Mouse (Mus musculus): ENCODE results near the gene Pik3ap1. TPM values are rescaled to one million over a fixed set of nuclear protein-coding genes. Genes with fewer than 3 reads are reported as not detected.

The Pik3ap1 gene
- polyA plus RNA-seq, 1 experiment, result 0.91 TPM

GRCm38 (mm10) chr19:41270151-41270727, 114.7 kb downstream of the Pik3ap1 start:
- TF ChIP-seq CTCF (IDR thresholded peaks at IDR 0.05; ENCODE audit: borderline replicate concordance, insufficient read depth, low read length) (no peak), POLR2A (IDR thresholded peaks at IDR 0.05; ENCODE audit: low read depth, low read length) (no peak)
- peaks cover 8% of the 10 kb centered on the region; the same call in 1 of the 2 replicates for H3K4me1 ChIP-seq (ENCODE audit: control insufficient read depth, insufficient read depth, low read length)
- peak overlapping the region; percentile 43 for H3K27ac ChIP-seq (ENCODE audit: insufficient read depth, low read length)
- H3K4me3 ChIP-seq (ENCODE audit: insufficient read depth, low read length), result no peak overlapping the region

DNA sequence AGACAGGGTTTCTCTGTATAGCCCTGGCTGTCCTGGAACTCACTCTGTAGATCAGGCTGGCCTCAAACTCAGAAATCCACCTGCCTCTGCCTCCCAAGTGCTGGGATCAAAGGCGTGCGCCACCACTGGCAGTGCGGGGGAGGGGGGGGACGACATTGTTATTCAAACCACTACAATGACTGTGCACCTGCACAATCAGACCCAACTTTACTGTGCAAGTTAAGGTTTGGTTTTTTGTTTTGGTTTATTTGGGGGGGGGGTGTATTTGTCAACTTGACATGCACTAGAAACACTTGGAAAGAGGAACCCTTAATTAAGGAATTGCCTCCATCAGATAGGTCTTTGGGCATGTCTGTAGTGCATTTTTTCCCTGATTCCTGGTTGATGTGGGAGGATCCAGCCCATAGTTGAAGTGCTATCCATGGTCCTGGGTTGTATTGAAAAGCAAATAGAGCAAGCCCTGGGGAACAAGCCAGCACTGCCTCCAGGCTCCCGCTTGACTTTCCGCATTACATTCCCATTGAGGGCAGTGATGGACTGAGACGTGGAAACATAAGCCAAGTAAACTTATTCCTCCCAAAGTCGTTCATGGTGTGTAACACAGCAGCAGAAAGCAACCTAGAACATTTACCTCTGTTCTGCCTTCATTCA, 118.5 kb downstream of the Pik3ap1 start:
- Histone ChIP-seq H3K4me1 (ENCODE audit: control insufficient read depth, insufficient read depth, low read length) (peaks cover 12% of the 10 kb centered on the region), H3K4me3 (ENCODE audit: insufficient read depth, low read length) (no peak overlapping the region), H3K27ac (ENCODE audit: insufficient read depth, low read length) (no peak overlapping the region)
- TF ChIP-seq POLR2A (IDR thresholded peaks at IDR 0.05; ENCODE audit: low read depth, low read length), result no peak
- TF ChIP-seq CTCF (IDR thresholded peaks at IDR 0.05; ENCODE audit: borderline replicate concordance, insufficient read depth, low read length), result no peak

- peak overlapping the region; percentile 59 for H3K4me3 ChIP-seq (ENCODE audit: insufficient read depth, low read length)
- TF ChIP-seq CTCF (IDR thresholded peaks at IDR 0.05; ENCODE audit: borderline replicate concordance, insufficient read depth, low read length) (no peak), POLR2A (IDR thresholded peaks at IDR 0.05; ENCODE audit: low read depth, low read length) (no peak)
- H3K27ac ChIP-seq (ENCODE audit: insufficient read depth, low read length), result peak overlapping the region; percentile 95
- H3K4me1 ChIP-seq (ENCODE audit: control insufficient read depth, insufficient read depth, low read length), result peaks cover 9% of the 10 kb centered on the region
Measured at GRCm38 (mm10) chr19:41264331-41264799, 120.5 kb downstream of the Pik3ap1 start.

DNA sequence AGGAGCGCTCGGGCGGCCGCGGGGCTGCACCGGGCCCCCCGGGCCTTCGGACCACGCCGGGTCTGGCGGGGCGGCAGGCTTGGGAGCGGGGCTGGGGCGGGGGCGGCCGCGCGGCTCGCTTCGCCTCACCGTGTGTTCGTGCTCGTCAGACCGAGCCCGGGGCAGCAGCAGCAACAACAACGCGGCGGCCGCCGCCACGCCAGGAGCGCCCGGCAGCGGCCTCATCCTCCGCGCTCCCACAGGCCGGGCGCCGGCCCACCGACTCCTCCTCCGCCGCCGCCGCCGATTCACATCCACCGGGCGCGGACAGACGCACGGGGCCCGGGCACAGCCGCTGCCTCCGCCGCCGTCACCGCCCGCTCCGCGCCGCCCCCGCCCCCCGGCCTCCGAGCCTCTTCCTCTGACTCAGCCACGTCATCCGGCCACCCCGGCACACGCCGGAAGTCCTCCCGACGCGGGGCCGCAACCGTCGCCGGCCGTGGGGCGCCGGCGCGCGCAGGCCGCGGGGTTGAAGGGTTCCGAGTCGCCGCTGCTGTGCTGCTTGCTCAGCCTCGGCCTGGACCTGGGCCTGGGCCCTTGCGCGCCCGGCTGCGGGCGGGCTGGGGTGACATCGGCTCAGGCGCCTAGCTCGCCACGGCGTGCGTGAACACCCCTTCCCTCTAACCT, 121.1 kb downstream of the Pik3ap1 start, which contains the start of gene Tm9sf3:
Gene Tm9sf3, minus strand, starts transcription at position 368 of the 666 bp plus-strand sequence.
- TF ChIP-seq POLR2A (IDR thresholded peaks at IDR 0.05; ENCODE audit: low read depth, low read length), result peak; percentile 79
- no peak for TF ChIP-seq CTCF (IDR thresholded peaks at IDR 0.05; ENCODE audit: borderline replicate concordance, insufficient read depth, low read length)
- peak within 1 kb of the TSS; percentile 91 for H3K4me3 ChIP-seq (ENCODE audit: insufficient read depth, low read length)
- H3K4me1 ChIP-seq (ENCODE audit: control insufficient read depth, insufficient read depth, low read length), result peaks cover 9% of the 10 kb centered on the region
- peak within 1 kb of the TSS; percentile 95 for H3K27ac ChIP-seq (ENCODE audit: insufficient read depth, low read length)

- H3K27ac ChIP-seq (ENCODE audit: insufficient read depth, low read length), result peak overlapping the region; percentile 49
- peaks cover 11% of the 10 kb centered on the region for H3K4me1 ChIP-seq (ENCODE audit: control insufficient read depth, insufficient read depth, low read length)
- H3K4me3 ChIP-seq (ENCODE audit: insufficient read depth, low read length), result peak overlapping the region; percentile 91
- TF ChIP-seq CTCF (IDR thresholded peaks at IDR 0.05; ENCODE audit: borderline replicate concordance, insufficient read depth, low read length) (no peak), POLR2A (IDR thresholded peaks at IDR 0.05; ENCODE audit: low read depth, low read length) (peak; percentile 55; the same call in 1 of the 2 replicates)
Measured at GRCm38 (mm10) chr19:41262712-41263629, 121.9 kb downstream of the Pik3ap1 start.

DNA sequence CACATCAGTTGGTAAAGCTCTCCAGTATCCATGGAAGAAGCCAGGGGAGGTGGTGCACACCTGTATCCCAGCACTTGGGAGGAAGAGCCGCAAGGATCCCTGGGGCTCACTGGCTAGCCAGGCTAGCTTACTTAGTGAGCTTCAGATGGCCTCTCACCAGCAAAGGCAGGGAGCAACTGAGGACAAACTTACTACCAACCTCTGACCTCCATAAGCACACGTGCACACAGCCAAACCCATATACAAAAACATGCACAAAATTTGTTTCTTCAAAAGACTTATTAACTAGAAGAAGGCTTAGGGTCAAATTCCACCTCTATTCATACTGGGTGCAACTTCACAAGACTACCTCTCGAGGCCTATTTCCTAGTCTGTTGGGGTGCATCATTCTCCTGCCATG, 124.2 kb downstream of the Pik3ap1 start:
- TF ChIP-seq POLR2A (IDR thresholded peaks at IDR 0.05; ENCODE audit: low read depth, low read length), result no peak
- TF ChIP-seq CTCF (IDR thresholded peaks at IDR 0.05; ENCODE audit: borderline replicate concordance, insufficient read depth, low read length), result no peak
- Histone ChIP-seq H3K27ac (ENCODE audit: insufficient read depth, low read length) (no peak overlapping the region), H3K4me1 (ENCODE audit: control insufficient read depth, insufficient read depth, low read length) (peaks cover 12% of the 10 kb centered on the region), H3K4me3 (ENCODE audit: insufficient read depth, low read length) (no peak overlapping the region)

- no peak for TF ChIP-seq CTCF (IDR thresholded peaks at IDR 0.05; ENCODE audit: borderline replicate concordance, insufficient read depth, low read length)
- no peak for TF ChIP-seq POLR2A (IDR thresholded peaks at IDR 0.05; ENCODE audit: low read depth, low read length)
- Histone ChIP-seq H3K4me1 (ENCODE audit: control insufficient read depth, insufficient read depth, low read length) (peaks cover 6% of the 10 kb centered on the region), H3K27ac (ENCODE audit: insufficient read depth, low read length) (no peak overlapping the region), H3K4me3 (ENCODE audit: insufficient read depth, low read length) (no peak overlapping the region)
Measured at GRCm38 (mm10) chr19:41259256-41259655, 125.6 kb downstream of the Pik3ap1 start.

GRCm38 (mm10) chr19:41258707-41259106, 126.2 kb downstream of the Pik3ap1 start:
- Histone ChIP-seq H3K4me1 (ENCODE audit: control insufficient read depth, insufficient read depth, low read length) (peaks cover 6% of the 10 kb centered on the region), H3K27ac (ENCODE audit: insufficient read depth, low read length) (no peak overlapping the region), H3K4me3 (ENCODE audit: insufficient read depth, low read length) (no peak overlapping the region)
- no peak for TF ChIP-seq CTCF (IDR thresholded peaks at IDR 0.05; ENCODE audit: borderline replicate concordance, insufficient read depth, low read length)
- TF ChIP-seq POLR2A (IDR thresholded peaks at IDR 0.05; ENCODE audit: low read depth, low read length), result no peak

DNA sequence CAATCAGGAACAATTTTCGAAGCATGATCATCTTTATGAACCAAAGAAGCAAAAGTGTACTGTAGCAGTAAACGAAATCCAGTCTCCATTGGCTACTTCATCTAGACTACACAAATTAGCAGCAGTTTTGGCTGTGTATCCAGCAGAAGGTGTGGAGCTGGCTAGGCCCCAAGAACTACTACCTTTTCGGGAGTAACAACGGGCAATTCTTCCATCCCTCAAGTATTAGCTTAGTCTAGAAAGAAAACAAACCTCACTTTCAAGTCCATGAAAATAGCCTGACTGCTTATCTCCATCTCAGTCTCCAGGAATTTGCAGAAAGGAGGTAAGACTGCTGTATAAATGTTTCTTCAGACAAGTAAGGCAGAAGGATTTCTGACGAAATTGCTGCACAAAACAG, 130.3 kb downstream of the Pik3ap1 start:
- no peak for TF ChIP-seq POLR2A (IDR thresholded peaks at IDR 0.05; ENCODE audit: low read depth, low read length)
- no peak for TF ChIP-seq CTCF (IDR thresholded peaks at IDR 0.05; ENCODE audit: borderline replicate concordance, insufficient read depth, low read length)
- Histone ChIP-seq H3K4me3 (ENCODE audit: insufficient read depth, low read length) (no peak overlapping the region), H3K27ac (ENCODE audit: insufficient read depth, low read length) (no peak overlapping the region), H3K4me1 (ENCODE audit: control insufficient read depth, insufficient read depth, low read length) (peaks cover 9% of the 10 kb centered on the region)
